Mouse (Mus musculus): ENCODE results near the gene Map3k6. TPM values are rescaled to one million over a fixed set of nuclear protein-coding genes. Genes with fewer than 3 reads are reported as not detected.

Map3k6 gene
- polyA plus RNA-seq, 1 experiment, result 42.8 TPM

- DNase-seq (ENCODE audit: low read depth, low spot score), result peak; percentile 90
- under 1% methylated on average over 73 of the region's 73 CpGs for WGBS
Observed at GRCm38 (mm10) chr4:133277104-133278026, 36.7 kb downstream of the Map3k6 start, which contains the start of gene Tmem222. Gene Tmem222, minus strand, starts transcription at chr4:133277792.

DNA sequence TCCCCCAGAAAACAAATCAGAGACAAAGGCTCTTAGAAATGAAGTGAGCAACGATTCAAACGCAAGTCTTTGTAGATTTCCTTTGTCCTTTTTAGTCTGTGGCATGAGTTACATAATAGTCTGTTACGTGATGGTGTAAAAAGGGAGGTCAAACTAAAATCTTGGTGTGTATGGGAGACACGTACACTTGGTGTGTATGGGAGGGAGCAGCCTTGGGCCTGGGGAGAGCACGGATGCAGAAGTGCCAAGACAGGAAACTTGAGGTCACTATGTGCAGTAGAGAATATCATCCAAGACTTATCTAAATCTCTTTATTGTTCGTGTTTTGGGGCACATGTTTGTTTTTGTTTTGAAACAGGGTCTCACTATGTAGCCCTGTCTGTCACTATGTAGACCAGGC lies 37.4 kb downstream of the Map3k6 start:
- DNase-seq (ENCODE audit: low read depth, low spot score), result no peak
- 28% methylated on average over 6 of the region's 6 CpGs for WGBS

DNA sequence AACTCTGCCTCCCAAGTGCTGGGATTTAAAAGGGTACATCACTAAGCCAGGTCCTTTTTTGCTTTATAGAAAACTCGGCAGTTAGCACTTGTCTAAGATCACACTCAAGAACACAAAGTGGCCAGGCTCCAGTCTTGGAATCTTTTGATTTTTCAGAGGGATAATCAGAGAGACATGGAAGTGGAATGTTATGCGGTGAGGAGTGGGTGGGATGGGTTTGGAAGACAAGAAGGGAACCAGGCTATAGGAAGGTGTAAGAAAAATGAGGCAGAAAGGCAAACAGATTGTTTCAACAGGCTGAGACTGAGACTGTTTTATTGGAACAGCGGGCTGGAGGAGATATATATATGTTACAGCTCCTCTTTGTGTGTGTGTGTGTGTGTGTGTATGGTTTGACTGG lies 37.9 kb downstream of the Map3k6 start:
- no peak for DNase-seq (ENCODE audit: low read depth, low spot score)
- WGBS, result 86% methylated on average over 3 of the region's 3 CpGs

GRCm38 (mm10) chr4:133281513-133281912 lies 40.9 kb downstream of the Map3k6 start:
- whole genome bisulfite sequencing, result 40% methylated on average over 7 of the region's 7 CpGs
- DNase-seq (ENCODE audit: low read depth, low spot score), result no peak

DNA sequence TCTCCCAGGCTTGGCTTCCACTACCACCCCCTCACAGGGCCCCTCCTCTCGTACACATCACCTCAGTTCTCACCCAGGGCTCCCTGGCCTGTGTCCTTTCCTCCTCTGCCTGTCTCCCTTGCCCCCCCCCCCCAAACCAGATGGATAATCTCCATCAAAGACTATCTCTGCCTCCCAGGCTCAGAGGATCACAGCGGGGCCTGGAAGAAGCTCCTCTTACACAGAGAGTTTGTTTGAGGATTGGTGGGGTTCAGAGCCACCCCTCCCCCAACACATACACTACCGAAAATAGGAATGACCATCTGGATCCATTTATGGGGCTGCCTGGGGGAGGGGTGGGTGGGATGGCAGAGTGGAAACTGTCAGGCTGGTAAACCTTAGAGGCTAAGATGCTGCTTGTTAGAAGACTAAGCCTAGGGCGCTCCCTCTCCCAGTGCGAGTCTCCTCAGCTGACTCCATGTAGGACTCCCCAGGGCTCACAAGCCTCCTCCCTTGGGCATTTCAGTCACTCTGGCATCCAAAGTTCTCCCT lies 41.4 kb downstream of the Map3k6 start:
- no peak for DNase-seq (ENCODE audit: low read depth, low spot score)
- 46% methylated on average over 5 of the region's 5 CpGs for WGBS

DNA sequence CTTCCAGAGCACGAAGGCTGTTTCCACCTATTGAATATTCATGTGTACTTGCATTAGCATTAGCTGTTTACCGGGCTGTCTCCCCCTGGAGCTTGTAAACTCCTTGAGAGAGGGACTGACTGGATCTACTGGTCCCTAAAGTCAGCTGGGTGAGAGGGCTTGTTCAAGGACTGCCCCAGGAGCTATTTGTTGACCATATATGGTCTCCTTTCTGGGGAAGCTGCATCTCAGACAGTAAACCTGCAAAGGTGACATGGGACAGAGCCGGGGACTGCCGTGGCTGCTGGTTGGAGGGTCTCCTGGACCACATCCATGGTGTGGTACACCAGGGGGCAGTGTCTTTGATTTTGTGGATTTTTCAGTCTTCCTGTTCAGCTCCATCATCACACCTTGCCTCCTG lies 42.0 kb downstream of the Map3k6 start:
- 54% methylated on average over 4 of the region's 4 CpGs for WGBS

DNA sequence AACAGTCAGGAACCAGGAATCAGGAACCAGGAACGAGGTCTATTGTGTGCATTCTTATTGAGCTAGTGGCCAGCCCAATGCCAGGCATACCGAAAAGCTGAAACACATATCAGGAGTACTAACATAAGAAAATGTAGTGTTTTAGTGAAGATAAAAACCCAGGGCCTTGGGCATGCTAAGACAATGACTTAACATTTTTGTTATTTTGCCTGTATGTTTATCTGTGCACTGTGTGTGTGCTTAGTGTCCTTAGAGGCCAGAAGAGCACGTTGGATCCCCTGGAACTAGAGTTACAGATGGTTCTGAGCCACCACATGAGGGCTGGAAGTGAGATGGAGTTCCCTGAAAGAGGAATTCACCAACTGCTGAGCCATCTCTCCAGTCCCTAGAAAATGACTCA lies 44.7 kb downstream of the Map3k6 start:
- DNase-seq (ENCODE audit: low read depth, low spot score), result no peak
- WGBS, result 72% methylated on average over 3 of the region's 3 CpGs

More for the DNA sequence above, 42.0 kb downstream of the Map3k6 start:
- DNase-seq (ENCODE audit: low read depth, low spot score), result no peak

DNA sequence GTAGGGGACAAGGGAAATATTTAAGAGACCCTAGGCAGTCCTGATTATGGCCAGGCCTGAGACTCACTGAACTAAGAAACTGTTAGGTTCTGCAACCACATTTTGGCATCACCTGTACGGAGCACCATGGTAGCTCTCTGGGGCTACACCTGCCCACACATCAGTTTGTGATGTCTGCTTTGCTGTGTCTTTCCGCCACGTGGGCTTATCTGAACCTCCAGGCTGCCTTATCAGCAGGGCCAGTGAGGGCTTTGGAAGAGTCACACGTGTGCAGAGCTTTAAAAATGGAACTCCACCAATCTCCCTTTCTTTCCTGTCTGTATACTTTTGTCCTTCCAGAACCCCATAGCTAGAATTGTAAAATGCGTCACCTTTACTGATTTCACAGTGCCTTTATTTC lies 45.3 kb downstream of the Map3k6 start:
- WGBS, result 82% methylated on average over 5 of the region's 5 CpGs
- no peak for DNase-seq (ENCODE audit: low read depth, low spot score)

- 52% methylated on average over 4 of the region's 4 CpGs for WGBS
Observed at GRCm38 (mm10) chr4:133286476-133287077, 46.0 kb downstream of the Map3k6 start.

DNA sequence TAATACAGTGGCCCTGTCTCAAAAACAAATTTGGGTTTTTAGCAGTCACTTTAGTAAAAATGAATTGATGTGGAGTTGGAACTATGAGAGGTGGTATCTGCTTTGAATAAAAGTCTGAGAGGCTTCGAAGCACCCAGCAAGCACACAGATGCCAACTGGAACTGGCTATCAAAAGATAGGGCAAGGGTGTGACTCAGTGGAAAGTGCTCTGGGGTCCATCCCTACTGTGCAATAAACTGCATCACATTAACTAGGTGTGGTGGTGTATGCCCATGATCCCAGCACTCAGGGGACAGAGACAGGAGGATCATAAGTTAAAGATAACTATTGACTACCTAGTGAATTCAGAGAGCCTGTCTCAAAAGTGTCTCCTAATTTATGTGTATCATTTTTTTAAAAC lies 50.6 kb downstream of the Map3k6 start:
- WGBS, result 92% methylated on average over 1 of the region's 1 CpGs
- no peak for DNase-seq (ENCODE audit: low read depth, low spot score)

More at GRCm38 (mm10) chr4:133286476-133287077, 46.0 kb downstream of the Map3k6 start:
- DNase-seq (ENCODE audit: low read depth, low spot score), result peak; percentile 53

DNA sequence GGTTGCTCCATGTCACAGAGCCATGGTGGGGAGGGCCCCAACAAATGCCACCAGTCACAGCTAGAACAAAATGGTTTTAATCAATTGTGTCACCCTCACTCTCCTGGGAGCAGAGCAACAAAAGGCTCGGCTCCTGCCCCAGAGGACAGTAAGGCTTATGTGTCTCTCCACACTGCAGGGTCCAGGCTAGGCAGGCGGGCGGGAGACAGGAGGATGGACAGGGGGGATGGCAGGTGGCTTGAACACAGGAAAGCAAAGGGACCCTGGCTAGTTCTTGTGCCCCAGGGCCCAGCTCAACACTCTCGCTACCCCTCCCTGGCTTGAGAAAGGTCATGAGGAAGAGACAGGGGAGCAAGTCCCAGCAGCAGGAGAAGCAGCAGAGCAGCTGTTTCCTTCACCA lies 51.8 kb downstream of the Map3k6 start:
- DNase-seq (ENCODE audit: low read depth, low spot score), result no peak
- WGBS, result 92% methylated on average over 4 of the region's 4 CpGs

DNA sequence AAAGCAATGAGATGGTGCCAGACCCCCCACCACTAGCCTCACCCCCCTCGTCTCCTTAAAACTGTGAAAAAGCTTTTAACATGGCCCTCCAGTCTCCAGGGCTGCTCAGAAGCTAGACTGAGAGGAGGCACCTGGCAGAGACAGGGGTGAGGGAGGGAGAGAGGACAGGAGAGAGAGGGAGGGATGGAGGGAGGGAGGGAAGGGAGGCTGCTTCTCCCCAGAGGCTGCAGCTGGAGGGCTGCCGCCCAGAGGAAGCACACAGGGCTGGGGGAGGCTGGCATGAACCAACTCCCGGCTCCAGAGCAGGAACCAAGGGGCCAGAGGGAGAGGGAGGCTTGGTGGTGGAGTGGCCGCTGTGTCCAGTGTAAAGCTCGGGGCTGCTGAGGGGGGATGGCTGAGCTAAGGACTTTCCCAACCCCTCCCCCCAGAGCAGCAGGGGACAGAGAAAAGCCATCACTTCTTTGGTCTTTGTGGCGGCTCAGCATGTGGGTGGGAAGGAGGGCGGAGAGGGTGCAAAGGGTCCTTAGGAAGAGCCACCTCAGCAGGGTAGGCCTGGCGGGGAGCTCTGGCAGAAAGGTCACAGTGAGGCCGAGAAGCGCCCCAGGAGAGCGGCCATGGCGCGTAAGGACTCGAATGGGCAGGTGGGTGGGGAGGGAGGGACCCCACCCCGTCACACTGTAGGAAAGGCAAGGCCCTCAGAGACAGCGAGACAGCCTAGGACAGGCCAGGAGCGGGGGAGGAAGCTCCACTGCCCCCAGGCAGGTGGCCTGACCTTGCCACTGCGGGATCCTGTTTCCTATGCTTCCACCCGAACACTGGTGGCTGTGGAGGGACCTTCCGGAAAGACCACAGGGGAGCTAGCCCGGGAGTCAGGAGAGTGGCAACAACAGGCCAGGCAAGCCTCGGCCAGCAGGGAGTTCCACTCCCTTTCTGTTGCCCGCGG lies 52.6 kb downstream of the Map3k6 start:
- DNase-seq (ENCODE audit: low read depth, low spot score), result no peak

DNA sequence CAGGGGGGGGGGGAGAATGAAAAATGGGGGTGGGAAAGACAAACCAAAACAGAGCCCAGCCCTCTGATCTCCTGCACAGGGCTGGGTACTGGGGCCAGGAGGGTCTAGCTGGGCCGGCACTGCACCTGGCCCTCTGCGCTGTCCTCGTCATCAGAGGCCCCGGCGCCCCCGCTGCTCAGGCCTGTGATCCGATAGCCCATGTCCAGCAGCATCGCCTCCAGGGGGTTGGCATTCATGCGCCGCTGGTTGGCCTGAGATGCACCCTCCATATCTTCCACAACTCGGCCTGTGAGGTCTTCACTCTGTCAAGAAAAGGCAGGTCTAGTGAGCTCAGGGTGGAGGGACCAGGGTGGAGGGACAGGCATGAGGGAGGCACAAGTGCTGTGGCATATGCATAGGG lies 53.5 kb downstream of the Map3k6 start:
- 91% methylated on average over 11 of the region's 11 CpGs for WGBS
- DNase-seq (ENCODE audit: low read depth, low spot score), result no peak

More for the DNA sequence above, 52.6 kb downstream of the Map3k6 start:
- 80% methylated on average over 24 of the region's 24 CpGs for WGBS

GRCm38 (mm10) chr4:133297360-133297759 lies 56.7 kb downstream of the Map3k6 start:
- DNase-seq (ENCODE audit: low read depth, low spot score), result no peak
- WGBS, result 74% methylated on average over 10 of the region's 10 CpGs

DNA sequence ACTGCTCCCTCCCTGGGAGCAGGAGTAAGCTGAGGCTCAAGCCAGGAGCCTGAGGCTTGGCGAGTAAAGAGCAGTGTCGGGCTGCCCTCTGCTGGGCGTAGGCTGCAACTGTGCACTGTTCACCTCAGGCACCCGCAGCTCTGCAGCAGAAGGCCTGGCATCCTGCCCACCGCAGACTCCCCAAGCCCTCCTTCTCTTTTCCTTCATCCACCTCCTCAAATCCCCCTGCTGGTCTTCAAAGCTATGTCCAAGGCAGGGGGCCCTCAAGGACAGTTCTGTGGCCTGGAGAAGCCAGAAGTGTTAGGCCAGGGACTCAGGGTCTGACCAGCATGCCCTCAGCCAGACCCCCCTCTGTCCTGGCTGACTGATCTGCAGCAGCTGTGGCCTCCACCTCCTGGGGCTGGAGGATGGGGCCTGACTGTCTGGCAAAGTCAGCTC lies 57.2 kb downstream of the Map3k6 start:
- DNase-seq (ENCODE audit: low read depth, low spot score), result no peak
- WGBS, result 4% methylated on average over 5 of the region's 5 CpGs

GRCm38 (mm10) chr4:133298516-133299365 lies 58.1 kb downstream of the Map3k6 start:
- WGBS, result 75% methylated on average over 12 of the region's 12 CpGs
- DNase-seq (ENCODE audit: low read depth, low spot score), result no peak

GRCm38 (mm10) chr4:133299701-133300100 lies 59.1 kb downstream of the Map3k6 start:
- WGBS, result 78% methylated on average over 5 of the region's 5 CpGs
- DNase-seq (ENCODE audit: low read depth, low spot score), result no peak

DNA sequence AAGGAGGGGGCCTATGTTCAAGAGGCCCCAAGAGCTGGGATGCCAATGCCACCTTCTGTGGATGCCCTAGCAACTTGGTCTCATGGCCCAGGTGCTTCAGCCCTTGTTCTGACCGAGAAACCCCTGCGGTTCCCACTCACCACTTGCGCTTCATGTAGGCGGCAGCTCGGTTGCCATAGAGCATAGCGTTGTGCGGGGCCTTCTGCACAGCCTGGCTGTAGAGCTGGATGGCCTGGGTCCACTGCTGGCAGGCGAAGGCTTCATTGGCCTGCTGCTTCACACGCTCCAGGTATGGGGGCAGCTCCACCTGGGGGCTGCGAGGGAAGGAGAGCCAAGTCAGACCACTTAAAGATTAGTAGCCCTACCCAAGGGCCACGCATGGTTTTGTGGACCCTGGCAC lies 59.8 kb downstream of the Map3k6 start:
- no peak for DNase-seq (ENCODE audit: low read depth, low spot score)
- WGBS, result 95% methylated on average over 11 of the region's 11 CpGs

GRCm38 (mm10) chr4:133301802-133302201 lies 61.2 kb downstream of the Map3k6 start:
- 23% methylated on average over 4 of the region's 4 CpGs for WGBS
- no peak for DNase-seq (ENCODE audit: low read depth, low spot score)
